Mouse (Mus musculus): ENCODE measurements around the gene Creld2. TPM values are rescaled to one million over a fixed set of nuclear protein-coding genes. Genes with fewer than 3 reads are reported as not detected.

Gene Creld2
- total RNA-seq, 4 experiments from 2014 or later, result 15.0 to 35.2 (median 26.0) TPM

DNA sequence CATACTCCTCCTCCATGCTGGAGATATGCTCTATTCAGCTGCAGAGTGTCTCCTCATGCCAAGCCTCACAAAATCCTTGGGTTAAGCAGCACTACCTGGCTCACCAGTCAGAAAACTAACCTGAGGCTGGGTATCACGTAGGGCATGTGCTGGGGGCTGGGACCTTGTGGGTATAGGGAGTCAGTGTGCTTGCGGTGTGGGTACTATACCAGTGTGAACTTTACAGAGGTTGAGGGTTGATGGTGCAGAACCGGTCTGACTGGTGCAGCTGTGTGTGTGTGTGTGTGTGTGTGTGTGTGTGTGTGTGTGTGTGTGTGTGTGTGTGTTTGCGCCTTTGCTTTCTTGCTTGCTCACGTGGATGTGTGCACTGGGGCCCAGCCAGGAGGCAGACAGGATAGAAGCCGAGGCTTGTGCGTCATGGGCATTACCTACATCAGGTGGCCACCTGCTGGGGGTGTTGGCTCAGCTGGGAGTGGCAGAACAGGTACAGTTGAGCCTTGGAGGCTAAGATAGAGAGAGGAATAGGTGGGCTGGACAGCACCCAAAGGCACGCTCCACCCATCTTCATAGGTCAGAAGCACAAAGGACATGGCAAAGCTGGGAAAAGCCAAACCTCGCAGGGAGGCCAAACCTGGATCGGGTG lies 32.2 kb downstream of the Creld2 start:
- no peak for DNase-seq (ENCODE audit: low spot score in 2 of 2)

DNA sequence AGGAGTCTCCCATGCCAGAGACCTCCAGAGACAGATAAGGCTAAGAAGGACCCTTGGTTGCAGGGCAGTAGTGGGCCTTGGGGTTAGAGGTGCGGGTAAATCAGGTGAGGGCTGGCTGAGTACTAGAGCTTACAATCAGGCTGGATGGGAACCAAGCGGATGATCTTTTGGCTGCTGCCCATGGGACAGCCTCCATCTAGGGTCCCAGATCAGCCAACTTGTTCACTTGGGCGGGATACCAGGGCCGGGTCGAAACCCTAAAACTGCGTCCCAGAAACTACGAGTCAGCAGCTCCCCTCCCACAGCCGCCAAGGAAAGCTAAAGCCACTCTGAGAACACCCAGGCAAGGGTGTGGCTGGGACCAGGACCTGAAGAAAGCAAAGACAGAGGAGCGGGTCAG lies 33.7 kb downstream of the Creld2 start:
- no peak for DNase-seq (ENCODE audit: low spot score in 2 of 2)

GRCm38 (mm10) chr15:88854119-88854968 lies 34.9 kb downstream of the Creld2 start:
- DNase-seq (ENCODE audit: low spot score in 2 of 2), result no peak

- DNase-seq (ENCODE audit: low spot score in 2 of 2), result no peak
These were observed 35.8 kb downstream of the Creld2 start for GRCm38 (mm10) chr15:88854969-88855830.

DNA sequence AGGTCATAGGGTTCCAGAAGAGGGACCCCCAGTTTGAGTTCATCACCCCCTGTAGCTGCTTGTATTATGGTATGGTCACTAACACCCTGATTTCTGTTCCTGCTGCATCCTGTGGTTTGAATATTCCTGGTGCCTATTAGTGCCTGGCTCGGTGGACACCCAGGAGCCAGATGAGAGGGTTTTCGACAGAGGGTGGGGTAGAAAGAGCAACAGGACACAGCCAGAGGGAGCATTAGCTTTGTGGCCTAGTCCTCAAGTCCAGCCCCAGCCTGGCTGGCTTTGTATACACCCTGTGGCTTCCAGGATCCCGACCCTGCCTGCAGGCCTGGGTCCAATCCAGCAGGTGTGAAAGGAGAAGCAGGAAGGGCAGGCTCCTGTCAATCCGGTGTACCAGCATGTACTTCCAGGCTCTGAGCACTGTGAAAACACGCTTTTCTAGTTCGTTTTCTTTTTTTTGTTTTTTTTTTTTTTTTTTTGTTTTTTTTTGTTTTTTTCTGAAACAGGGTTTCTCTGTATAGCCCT lies 36.5 kb downstream of the Creld2 start:
- DNase-seq (ENCODE audit: low spot score in 2 of 2), result no peak

- DNase-seq (ENCODE audit: low spot score in 2 of 2), result no peak
These were observed 37.2 kb downstream of the Creld2 start for GRCm38 (mm10) chr15:88856613-88857012.

- no peak for DNase-seq (ENCODE audit: low spot score in 2 of 2)
These were observed 37.9 kb downstream of the Creld2 start for GRCm38 (mm10) chr15:88857361-88857760.

GRCm38 (mm10) chr15:88858141-88858541 lies 38.7 kb downstream of the Creld2 start:
- DNase-seq (ENCODE audit: low spot score in 2 of 2), result no peak

DNA sequence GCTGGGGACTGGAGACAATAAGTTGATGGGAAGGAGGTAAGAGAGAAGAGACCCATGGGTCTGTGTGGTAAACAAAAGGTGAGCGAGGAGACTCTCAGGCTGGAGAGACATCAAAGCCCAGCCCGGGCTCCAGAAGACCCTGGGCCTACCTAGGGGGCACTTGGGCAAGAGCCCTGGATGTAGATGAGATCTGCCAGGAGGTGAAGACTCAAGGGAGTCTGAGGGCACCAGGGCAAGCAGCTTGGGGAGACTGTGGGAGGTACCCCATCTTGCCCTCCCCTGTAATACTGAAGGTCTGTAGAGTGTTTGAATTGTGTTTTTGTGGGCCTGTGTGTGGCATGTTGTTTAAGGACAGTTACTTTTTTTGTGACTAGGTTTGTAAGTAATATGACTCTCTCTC lies 39.3 kb downstream of the Creld2 start:
- DNase-seq (ENCODE audit: low spot score in 2 of 2), result no peak

GRCm38 (mm10) chr15:88859206-88859970 lies 39.9 kb downstream of the Creld2 start:
- DNase-seq (ENCODE audit: low spot score in 2 of 2), result no peak

DNA sequence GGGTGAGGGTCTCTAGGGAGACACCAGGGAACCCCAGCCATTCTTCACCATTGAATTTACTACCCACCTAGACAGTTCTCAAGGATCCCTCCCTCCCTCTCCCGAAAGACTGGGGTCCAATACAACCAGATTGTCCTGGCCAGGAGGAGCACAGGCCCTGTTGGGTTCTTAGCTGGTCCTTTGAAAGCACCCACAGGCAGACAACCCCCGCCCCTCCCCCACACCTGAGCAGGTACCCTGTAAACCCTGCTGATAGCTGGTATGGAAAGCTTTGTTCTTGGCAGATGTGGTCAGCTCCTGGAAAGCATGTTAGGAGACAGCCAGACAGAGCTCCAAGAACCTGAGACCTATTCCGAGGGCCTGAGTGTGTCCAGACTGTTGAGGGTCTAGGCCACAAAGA lies 41.3 kb downstream of the Creld2 start:
- no peak for DNase-seq (ENCODE audit: low spot score in 2 of 2)

DNA sequence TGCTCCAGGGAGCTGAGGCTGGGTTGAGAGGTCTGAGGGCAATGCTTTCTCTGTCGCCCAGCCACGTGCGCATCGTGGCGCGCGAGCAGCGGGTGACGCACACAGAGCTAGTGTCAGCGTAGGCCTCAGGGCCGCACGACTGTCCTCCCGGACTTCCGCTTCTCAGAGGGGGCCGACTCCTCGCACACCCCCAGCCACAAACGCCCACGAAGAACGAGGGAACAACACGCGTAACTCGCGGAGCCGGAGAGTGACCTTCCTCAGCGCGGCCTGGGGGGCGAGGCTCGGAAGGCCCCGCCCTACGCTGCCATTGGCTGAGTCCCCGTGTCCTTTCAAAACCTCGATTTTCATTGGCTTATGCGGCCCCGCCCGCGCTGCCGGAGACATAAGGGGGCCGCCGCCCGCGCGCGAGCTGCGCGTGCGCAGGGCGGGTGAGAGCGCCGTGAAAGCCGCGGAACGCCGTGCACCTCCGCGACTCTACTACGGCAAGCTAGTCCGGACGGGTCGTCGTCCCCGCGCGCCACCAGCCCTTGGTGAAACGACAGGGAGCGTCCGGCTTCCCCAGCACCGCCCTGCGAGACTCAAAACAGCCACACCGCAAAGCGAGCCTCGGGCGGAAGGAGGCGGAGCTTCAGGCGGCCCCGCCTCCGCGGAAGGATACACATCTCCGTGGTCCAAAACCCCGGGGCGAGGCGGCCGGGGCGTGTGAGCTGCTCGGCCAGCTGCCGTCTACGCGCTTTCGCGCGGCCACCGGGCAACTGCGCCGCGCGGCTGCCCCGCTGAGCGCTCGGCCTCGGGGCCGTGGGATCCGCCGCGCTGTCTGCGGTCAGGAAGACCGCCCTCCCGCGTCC lies 42.6 kb downstream of the Creld2 start, which contains the start of gene Pim3:
Gene Pim3, plus strand, starts transcription at position 415 of the 851 bp plus-strand sequence.
- peak; percentile 97 to 98 for DNase-seq (ENCODE audit: low spot score in 2 of 2)

- peak; percentile 55 to 60 for DNase-seq (ENCODE audit: low spot score in 2 of 2)
These were observed 43.6 kb downstream of the Creld2 start for GRCm38 (mm10) chr15:88862881-88863694.

- DNase-seq (ENCODE audit: low spot score in 2 of 2), result peak; percentile 89 to 93
These were observed 44.3 kb downstream of the Creld2 start for GRCm38 (mm10) chr15:88863695-88864231.

GRCm38 (mm10) chr15:88864270-88865030 lies 45.0 kb downstream of the Creld2 start:
- peak; percentile 56 to 59 for DNase-seq (ENCODE audit: low spot score in 2 of 2)

- no peak for DNase-seq (ENCODE audit: low spot score in 2 of 2)
These were observed 45.6 kb downstream of the Creld2 start for GRCm38 (mm10) chr15:88865061-88865460.

DNA sequence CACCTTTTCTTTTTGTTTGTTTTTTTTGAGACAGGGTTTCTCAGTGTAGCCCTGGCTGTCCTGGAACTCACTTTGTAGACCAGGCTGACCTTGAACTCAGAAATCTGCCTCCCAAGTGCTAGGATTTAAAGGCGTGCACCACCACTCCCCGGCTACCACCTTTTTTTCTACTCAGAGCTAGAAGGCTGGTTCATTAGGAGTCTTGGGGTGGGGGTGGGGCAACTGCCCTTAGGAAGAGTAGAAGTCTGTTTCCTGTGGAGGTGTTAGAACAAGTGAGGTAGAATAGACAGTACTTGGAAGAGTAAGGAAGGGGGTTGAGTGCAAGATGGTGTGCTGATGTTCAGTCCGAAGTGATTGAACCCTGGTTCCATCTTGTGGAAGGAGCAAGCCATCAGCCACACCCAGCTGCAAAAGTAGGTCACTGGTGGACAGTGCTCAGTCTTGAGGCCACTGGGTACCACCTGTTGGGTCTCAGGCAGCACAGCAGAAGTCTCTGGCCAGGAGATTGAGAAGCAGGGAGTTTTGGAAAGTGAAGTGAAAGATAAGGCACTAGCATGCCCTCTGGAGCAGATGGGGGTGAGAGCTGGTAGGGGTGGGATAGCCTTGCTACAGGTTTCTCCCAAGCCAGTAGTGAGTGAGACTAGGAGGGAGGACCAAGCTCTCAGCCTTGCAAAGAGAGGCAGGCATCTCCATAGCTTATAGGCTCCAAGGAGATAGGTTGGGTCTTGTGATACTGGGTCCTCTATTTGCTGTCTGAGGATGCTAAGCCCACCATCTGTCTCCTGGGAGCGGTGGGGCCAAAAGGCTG lies 46.6 kb downstream of the Creld2 start:
- DNase-seq (ENCODE audit: low spot score in 2 of 2), result no peak
